In the genomic region with DNA sequence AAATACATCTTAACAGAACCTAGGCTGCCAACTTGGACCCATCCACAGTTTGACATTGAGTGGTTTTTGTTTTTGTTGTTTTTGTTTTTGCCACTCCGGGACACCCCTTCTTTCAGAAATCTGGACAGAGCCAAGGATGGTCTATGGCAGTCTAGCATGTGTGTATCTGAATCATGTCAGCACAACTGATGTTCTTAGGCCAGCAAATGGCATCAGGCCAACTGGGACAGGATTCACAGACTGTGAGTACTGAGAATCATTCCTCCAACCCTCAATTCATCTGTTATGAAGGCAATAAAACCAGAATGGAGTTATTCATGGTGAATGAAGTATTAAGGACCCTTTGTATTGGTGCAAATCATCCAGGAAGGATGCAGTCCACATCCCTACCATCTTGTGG, we compare ENCODE assay signal across 21 mouse cellular contexts.
DNase-seq lines count a peak whose midpoint lies in the region; ATAC-seq and TF ChIP-seq lines count a peak whose summit lies in the region.
"Had no signal": no experiment of that assay in that cellular context is flagged by ENCODE, and none has a peak within 500 bp of the region (broad histone marks: within the 10 kb centered on the region; RNA-seq: fewer than 3 reads in every experiment).

No protein-coding gene starts in this region.

- 64% methylated on average over 1 of the region's 1 CpGs for WGBS in hindbrain, postnatal 0 days
- 75% methylated on average over 1 of the region's 1 CpGs for WGBS in hindbrain, embryonic 11.5 days
- WGBS in midbrain, postnatal 0 days, result 93% methylated on average over 1 of the region's 1 CpGs
- WGBS in midbrain, embryonic 11.5 days, result 83% methylated on average over 1 of the region's 1 CpGs

- H3K9me3 ChIP-seq in hindbrain, postnatal 0 days (ENCODE audit: low read length), result no peaks in the 10 kb centered on the region
- H3K9me3 ChIP-seq in hindbrain, embryonic 11.5 days (ENCODE audit: control insufficient read depth, low read length), result no peaks in the 10 kb centered on the region
- no peaks in the 10 kb centered on the region for H3K9me3 ChIP-seq in midbrain, postnatal 0 days (ENCODE audit: low read length)
- H3K9me3 ChIP-seq in midbrain, embryonic 11.5 days (ENCODE audit: control insufficient read depth, low read length), result no peaks in the 10 kb centered on the region
- H3K9me3 ChIP-seq: embryonic facial prominence, embryonic 15.5 days; forebrain, embryonic 10.5 days; heart, embryonic 12.5 days; hindbrain, embryonic 15.5 days; liver, embryonic 12.5 days; midbrain, embryonic 13.5 days; neural tube, embryonic 15.5 days had no signal

- no peaks in the 10 kb centered on the region for H3K27me3 ChIP-seq in hindbrain, postnatal 0 days (ENCODE audit: insufficient read depth, low read length)
- no peaks in the 10 kb centered on the region for H3K27me3 ChIP-seq in hindbrain, embryonic 11.5 days (ENCODE audit: control insufficient read depth, insufficient read depth, low read length)
- H3K27me3 ChIP-seq in midbrain, postnatal 0 days (ENCODE audit: insufficient read depth, low read length), result no peaks in the 10 kb centered on the region
- H3K27me3 ChIP-seq in midbrain, embryonic 11.5 days (ENCODE audit: control insufficient read depth, insufficient read depth, low read length), result no peaks in the 10 kb centered on the region
- H3K27me3 ChIP-seq: CH12.LX; embryonic facial prominence, embryonic 15.5 days; heart, embryonic 12.5 days; hindbrain, embryonic 15.5 days; liver, embryonic 12.5 days; midbrain, embryonic 13.5 days; neural tube, embryonic 15.5 days had no signal

- ATAC-seq in hindbrain, postnatal 0 days, result no peak
- ATAC-seq in hindbrain, embryonic 11.5 days (ENCODE audit: low FRiP score), result no peak
- no peak for ATAC-seq in midbrain, postnatal 0 days (ENCODE audit: low FRiP score)
- ATAC-seq in midbrain, embryonic 11.5 days (ENCODE audit: low FRiP score), result no peak
- ATAC-seq: intestine, postnatal 0 days; liver, embryonic 12.5 days; midbrain, embryonic 13.5 days had no signal

- H3K36me3 ChIP-seq in hindbrain, postnatal 0 days (ENCODE audit: insufficient read depth, low read length), result no peaks in the 10 kb centered on the region
- H3K36me3 ChIP-seq in hindbrain, embryonic 11.5 days (ENCODE audit: control insufficient read depth, insufficient read depth, low read length), result no peaks in the 10 kb centered on the region
- H3K36me3 ChIP-seq in midbrain, postnatal 0 days (ENCODE audit: insufficient read depth, low read length), result no peaks in the 10 kb centered on the region
- H3K36me3 ChIP-seq in midbrain, embryonic 11.5 days (ENCODE audit: control insufficient read depth, insufficient read depth, low read length), result no peaks in the 10 kb centered on the region
- H3K36me3 ChIP-seq: embryonic facial prominence, embryonic 15.5 days; forebrain, embryonic 10.5 days; heart, embryonic 12.5 days; hindbrain, embryonic 15.5 days; liver, embryonic 12.5 days; midbrain, embryonic 13.5 days; neural tube, embryonic 15.5 days had no signal

- H3K4me1 ChIP-seq in hindbrain, postnatal 0 days (ENCODE audit: insufficient read depth, low read length), result no peaks in the 10 kb centered on the region
- no peaks in the 10 kb centered on the region for H3K4me1 ChIP-seq in hindbrain, embryonic 11.5 days (replicated peaks; ENCODE audit: control insufficient read depth, insufficient read depth, low read length)
- no peaks in the 10 kb centered on the region for H3K4me1 ChIP-seq in midbrain, postnatal 0 days (ENCODE audit: insufficient read depth, low read length)
- no peaks in the 10 kb centered on the region for H3K4me1 ChIP-seq in midbrain, embryonic 11.5 days (ENCODE audit: control insufficient read depth, insufficient read depth, low read length)
- H3K4me1 ChIP-seq: embryonic facial prominence, embryonic 15.5 days; forebrain, embryonic 10.5 days; heart, embryonic 12.5 days; hindbrain, embryonic 15.5 days; liver, embryonic 12.5 days; midbrain, embryonic 13.5 days; neural tube, embryonic 15.5 days had no signal

- peak; percentile 0 to 3 for DNase-seq in adrenal gland, postnatal 36 days
- DNase-seq in adrenal gland, postnatal 4 days (ENCODE audit: low spot score in 2 of 2), result no peak
- peak; percentile 17 for DNase-seq in hindbrain, postnatal 0 days (ENCODE audit: low spot score)
- DNase-seq in hindbrain, embryonic 11.5 days (ENCODE audit: low spot score), result no peak
- peak; percentile 15 for DNase-seq in midbrain, postnatal 0 days (ENCODE audit: low spot score)
- no peak for DNase-seq in midbrain, embryonic 11.5 days (ENCODE audit: low spot score, missing footprints)
- DNase-seq in layer of hippocampus, postnatal 14 days (ENCODE audit: low spot score in 2 of 2), result peak; percentile 11 to 28
- DNase-seq in ovary, adult 18-20 months (ENCODE audit: low spot score), result no peak
- DNase-seq: embryo, embryonic 11 days; thymus, postnatal 4 days had no signal

- H3K9ac ChIP-seq in hindbrain, postnatal 0 days (replicated peaks; ENCODE audit: low read length), result no peak overlapping the region
- H3K9ac ChIP-seq in hindbrain, embryonic 11.5 days (ENCODE audit: low read depth, low read length), result no peak overlapping the region
- no peak overlapping the region for H3K9ac ChIP-seq in midbrain, postnatal 0 days (replicated peaks; ENCODE audit: low read length, poor library complexity, severe bottlenecking)
- no peak overlapping the region for H3K9ac ChIP-seq in midbrain, embryonic 11.5 days (ENCODE audit: low read length)
- H3K9ac ChIP-seq: embryonic facial prominence, embryonic 15.5 days; heart, embryonic 12.5 days; hindbrain, embryonic 15.5 days; liver, embryonic 12.5 days; midbrain, embryonic 13.5 days; neural tube, embryonic 15.5 days had no signal

- TF ChIP-seq CTCF in hindbrain, postnatal 0 days (IDR thresholded peaks at IDR 0.05; ENCODE audit: low read depth), result no peak
- TF ChIP-seq CTCF in midbrain, postnatal 0 days (IDR thresholded peaks at IDR 0.05), result no peak

- no peak overlapping the region for H3K27ac ChIP-seq in hindbrain, postnatal 0 days
- no peak overlapping the region for H3K27ac ChIP-seq in hindbrain, embryonic 11.5 days (ENCODE audit: low read depth, low read length)
- H3K27ac ChIP-seq in midbrain, postnatal 0 days (ENCODE audit: low read depth, low read length), result no peak overlapping the region
- no peak overlapping the region for H3K27ac ChIP-seq in midbrain, embryonic 11.5 days (ENCODE audit: low read depth, low read length)
- H3K27ac ChIP-seq: embryonic facial prominence, embryonic 15.5 days; forebrain, embryonic 10.5 days; hindbrain, embryonic 15.5 days; kidney, postnatal 0 days; liver, embryonic 12.5 days; midbrain, embryonic 13.5 days; neural tube, embryonic 15.5 days had no signal

- no peak overlapping the region for H3K4me2 ChIP-seq in hindbrain, postnatal 0 days (ENCODE audit: low read depth, low read length)
- H3K4me2 ChIP-seq in hindbrain, embryonic 11.5 days (replicated peaks; ENCODE audit: low read depth, low read length), result no peak overlapping the region
- no peak overlapping the region for H3K4me2 ChIP-seq in midbrain, postnatal 0 days (ENCODE audit: low read depth, low read length, poor library complexity, severe bottlenecking)
- H3K4me2 ChIP-seq in midbrain, embryonic 11.5 days, result no peak overlapping the region
- H3K4me2 ChIP-seq: embryonic facial prominence, embryonic 15.5 days; heart, embryonic 12.5 days; hindbrain, embryonic 15.5 days; liver, embryonic 12.5 days; midbrain, embryonic 13.5 days; neural tube, embryonic 15.5 days had no signal

- H3K4me3 ChIP-seq in hindbrain, postnatal 0 days (ENCODE audit: low read length), result no peak overlapping the region
- no peak overlapping the region for H3K4me3 ChIP-seq in hindbrain, embryonic 11.5 days (ENCODE audit: low read depth, low read length)
- no peak overlapping the region for H3K4me3 ChIP-seq in midbrain, postnatal 0 days (ENCODE audit: low read depth, low read length)
- no peak overlapping the region for H3K4me3 ChIP-seq in midbrain, embryonic 11.5 days (ENCODE audit: low read depth, low read length)
- H3K4me3 ChIP-seq: embryonic facial prominence, embryonic 15.5 days; forebrain, embryonic 10.5 days; heart, embryonic 12.5 days; hindbrain, embryonic 15.5 days; liver, embryonic 12.5 days; midbrain, embryonic 13.5 days; myocyte; neural tube, embryonic 15.5 days had no signal

Comparison
In these comparisons a context has a peak if more than half of its experiments do, and no peak if none do; other contexts are left out.
1. DNase-seq: peak in adrenal gland, postnatal 36 days (2 of 2), hindbrain, postnatal 0 days (single experiment), midbrain, postnatal 0 days (single experiment) and layer of hippocampus, postnatal 14 days (2 of 2); none in adrenal gland, postnatal 4 days (0 of 2), hindbrain, embryonic 11.5 days (single experiment), midbrain, embryonic 11.5 days (single experiment) and ovary, adult 18-20 months (single experiment).